Mouse (Mus musculus) MEL (cell line): ENCODE data around the gene Uchl3. TPM values are rescaled to one million over a fixed set of nuclear protein-coding genes. Genes with fewer than 3 reads are reported as not detected.

Experiments used
- DNase-seq: peaks from one replicate; pipeline ENCODE4 v3.0.0; 2011; ENCODE audit warnings: low read depth, low spot score
- H3K27ac ChIP-seq: 2 replicates; pipeline ENCODE4 v1.5.1; 2012; ENCODE audit warnings: low read depth, mild to moderate bottlenecking, control low read depth, low read length, moderate library complexity; ENCODE audit not compliant: control insufficient read depth
- H3K27me3 ChIP-seq, 2 experiments: fragments of 150-350 bp in 1 of 2; sonication (generic) in 1 of 2; 2 replicates each; pipeline ENCODE4 v1.6.1; 2012; ENCODE audit warnings: low read length in 2 of 2, mild to moderate bottlenecking in 2 of 2, improper control_type of control experiment in 1 of 2, moderate library complexity in 1 of 2; ENCODE audit not compliant: insufficient read depth in 2 of 2, control insufficient read depth in 1 of 2
- H3K36me3 ChIP-seq, 2 experiments: 2 replicates each; pipeline ENCODE4 v1.6.1; 2012 to 2014; ENCODE audit warnings: low read length in 2 of 2, improper control_type of control experiment in 1 of 2, inconsistent platforms in 1 of 2, mild to moderate bottlenecking in 1 of 2; ENCODE audit not compliant: insufficient read depth in 2 of 2, control insufficient read depth in 1 of 2
- H3K4me1 ChIP-seq, 2 experiments: fragments of 150-350 bp in 1 of 2; sonication (generic) in 1 of 2; 2 replicates each; pipeline ENCODE4 v1.6.1; 2012; ENCODE audit warnings: low read length in 2 of 2, improper control_type of control experiment in 1 of 2, mild to moderate bottlenecking in 1 of 2; ENCODE audit not compliant: insufficient read depth in 2 of 2, control insufficient read depth in 1 of 2
- H3K4me3 ChIP-seq, 2 experiments: fragments of 150-350 bp in 1 of 2; sonication (generic) in 1 of 2; 2 replicates each; pipeline ENCODE4 v1.5.1; 2012; ENCODE audit warnings: low read depth in 2 of 2, low read length in 2 of 2, mild to moderate bottlenecking in 2 of 2, moderate library complexity in 2 of 2, control low read depth in 1 of 2, improper control_type of control experiment in 1 of 2; ENCODE audit not compliant: control insufficient read depth in 1 of 2, insufficient read depth in 1 of 2
- H3K79me2 ChIP-seq: 2 replicates; pipeline ENCODE4 v1.6.1; 2012; ENCODE audit warnings: mild to moderate bottlenecking, low read length, moderate library complexity; ENCODE audit not compliant: control insufficient read depth, poor library complexity, insufficient read depth
- H3K9ac ChIP-seq: 2 replicates; pipeline ENCODE4 v1.6.1; 2012; ENCODE audit warnings: low read depth, mild to moderate bottlenecking, control low read depth, low read length, moderate library complexity; ENCODE audit not compliant: control insufficient read depth, poor library complexity, severe bottlenecking
- H3K9me3 ChIP-seq: fragments of 150-350 bp; sonication (generic); replicated peaks from 2 replicates; pipeline ENCODE4 v1.6.1; 2012; ENCODE audit warnings: mild to moderate bottlenecking, low read length, improper control_type of control experiment, moderate library complexity; ENCODE audit not compliant: insufficient read depth
- BHLHE40 ChIP-seq: IDR thresholded peaks from 2 replicates; pipeline ENCODE4 v1.6.1; 2012; ENCODE audit warnings: low read depth, mild to moderate bottlenecking, inconsistent platforms, low read length, improper control_type of control experiment, borderline replicate concordance
- CHD1 ChIP-seq: IDR thresholded peaks from 2 replicates; pipeline ENCODE4 v1.6.1; 2012; ENCODE audit warnings: low read depth, mild to moderate bottlenecking, inconsistent platforms, low read length, improper control_type of control experiment
- CHD2 ChIP-seq: IDR thresholded peaks from 2 replicates; pipeline ENCODE4 v1.6.1; 2011; ENCODE audit warnings: low read length, improper control_type of control experiment
- CTCF ChIP-seq, 3 experiments: IDR thresholded peaks in 2 of 3; conservative IDR thresholded peaks in 1 of 3; 2 replicates each; pipeline ENCODE4 v1.5.1; 2011 to 2012; ENCODE audit warnings: low read length in 3 of 3, low read depth in 2 of 3, mild to moderate bottlenecking in 2 of 3, improper control_type of control experiment in 1 of 3, inconsistent platforms in 1 of 3, mixed read lengths in 1 of 3, moderate library complexity in 1 of 3; ENCODE audit not compliant: control insufficient read depth in 1 of 3, insufficient read depth in 1 of 3, poor library complexity in 1 of 3, severe bottlenecking in 1 of 3
- E2F4 ChIP-seq: IDR thresholded peaks from 2 replicates; pipeline ENCODE4 v1.6.1; 2011; ENCODE audit warnings: low read depth, low read length, improper control_type of control experiment, borderline replicate concordance
- EP300 ChIP-seq, 2 experiments: IDR thresholded peaks; 2 replicates each; pipeline ENCODE4 v1.6.1; 2011; ENCODE audit warnings: improper control_type of control experiment in 2 of 2, low read length in 2 of 2, low read depth in 1 of 2, mild to moderate bottlenecking in 1 of 2
- ETS1 ChIP-seq: IDR thresholded peaks from 2 replicates; pipeline ENCODE4 v1.6.1; 2012; ENCODE audit warnings: low read depth, mild to moderate bottlenecking, inconsistent platforms, low read length, improper control_type of control experiment, moderate library complexity
- GABPA ChIP-seq: IDR thresholded peaks from 2 replicates; pipeline ENCODE4 v1.6.1; 2012; ENCODE audit warnings: low read depth, mild to moderate bottlenecking, inconsistent platforms, low read length, improper control_type of control experiment, moderate library complexity
- GATA1 ChIP-seq: IDR thresholded peaks from 2 replicates; pipeline ENCODE4 v1.6.1; 2011; ENCODE audit warnings: low read depth, low read length, improper control_type of control experiment
- JUND ChIP-seq: IDR thresholded peaks from 2 replicates; pipeline ENCODE4 v1.6.1; 2011; ENCODE audit warnings: low read depth, mild to moderate bottlenecking, improper control_type of control experiment, low read length
- KAT2A ChIP-seq: conservative IDR thresholded peaks from 2 replicates; pipeline ENCODE4 v1.6.1; 2012; ENCODE audit warnings: low read depth, low read length, improper control_type of control experiment, inconsistent platforms
- MAX ChIP-seq: IDR thresholded peaks from 2 replicates; pipeline ENCODE4 v1.6.1; 2011; ENCODE audit warnings: low read length, improper control_type of control experiment
- MAZ ChIP-seq: IDR thresholded peaks from 2 replicates; pipeline ENCODE4 v1.6.1; 2012; ENCODE audit warnings: low read depth, mild to moderate bottlenecking, inconsistent platforms, low read length, improper control_type of control experiment
- MEF2A ChIP-seq: IDR thresholded peaks from 2 replicates; pipeline ENCODE4 v1.6.1; 2014; ENCODE audit warnings: low read depth, mild to moderate bottlenecking, inconsistent platforms, low read length, improper control_type of control experiment; ENCODE audit not compliant: poor library complexity, insufficient replicate concordance, severe bottlenecking; ENCODE audit errors: extremely low read depth
- MYB ChIP-seq: IDR thresholded peaks from 2 replicates; pipeline ENCODE4 v1.6.1; 2011; ENCODE audit warnings: mild to moderate bottlenecking, low read depth, low read length, improper control_type of control experiment
- NRF1 ChIP-seq: IDR thresholded peaks from 2 replicates; pipeline ENCODE4 v1.6.1; 2014; ENCODE audit warnings: low read depth, mild to moderate bottlenecking, inconsistent platforms, low read length, improper control_type of control experiment, moderate library complexity; ENCODE audit not compliant: poor library complexity, insufficient read depth, severe bottlenecking
- POLR2A ChIP-seq, 2 experiments: IDR thresholded peaks; 2 replicates each; pipeline ENCODE4 v1.6.1; 2011 to 2012; ENCODE audit warnings: low read length in 2 of 2, mild to moderate bottlenecking in 2 of 2, control low read depth in 1 of 2, improper control_type of control experiment in 1 of 2, low read depth in 1 of 2, moderate library complexity in 1 of 2; ENCODE audit not compliant: control insufficient read depth in 1 of 2, insufficient read depth in 1 of 2, poor library complexity in 1 of 2
- POLR2AphosphoS2 ChIP-seq: IDR thresholded peaks from 2 replicates; pipeline ENCODE4 v1.6.1; 2011; ENCODE audit warnings: low read length, improper control_type of control experiment
- POLR2AphosphoS5 ChIP-seq: IDR thresholded peaks from 2 replicates; pipeline ENCODE4 v1.6.1; 2012; ENCODE audit warnings: low read depth, borderline replicate concordance, mild to moderate bottlenecking, inconsistent platforms, low read length, moderate library complexity, mixed read lengths
- TAL1 ChIP-seq: IDR thresholded peaks from 2 replicates; pipeline ENCODE4 v1.6.1; 2012; ENCODE audit warnings: mild to moderate bottlenecking, inconsistent platforms, low read length, moderate library complexity, mixed read lengths
- UBTF ChIP-seq: IDR thresholded peaks from 2 replicates; pipeline ENCODE4 v1.6.1; 2012; ENCODE audit warnings: low read depth, mild to moderate bottlenecking, inconsistent platforms, low read length, improper control_type of control experiment, moderate library complexity, borderline replicate concordance; ENCODE audit not compliant: insufficient read depth
- USF1 ChIP-seq: IDR thresholded peaks from 2 replicates; pipeline ENCODE4 v1.6.1; 2014; ENCODE audit warnings: low read depth, mild to moderate bottlenecking, inconsistent platforms, low read length, improper control_type of control experiment, moderate library complexity
- ZKSCAN1 ChIP-seq: IDR thresholded peaks from 2 replicates; pipeline ENCODE4 v1.6.1; 2012; ENCODE audit warnings: low read depth, mild to moderate bottlenecking, inconsistent platforms, low read length, improper control_type of control experiment, moderate library complexity
- ZMIZ1 ChIP-seq: IDR thresholded peaks from 2 replicates; pipeline ENCODE4 v1.6.1; 2012; ENCODE audit warnings: low read depth, mild to moderate bottlenecking, inconsistent platforms, low read length, improper control_type of control experiment, moderate library complexity
- polyA plus RNA-seq, 2 experiments: library from polyadenylated mRNA; stranded (reverse) in 1 of 2; unstranded in 1 of 2; fragments of >175 nt in 1 of 2; fragments of >200 nt in 1 of 2; gene quantifications; 2 replicates each; pipeline versions ENCODE4 v1.2.1 to v1.2.4; 2012; ENCODE audit warnings: low replicate concordance in 2 of 2, low read depth in 1 of 2; ENCODE audit not compliant: insufficient read length in 2 of 2, insufficient read depth in 1 of 2, missing spikeins in 1 of 2
- total RNA-seq: library from RNA; depleted of rRNA; stranded (reverse); fragments of 300-350 nt; gene quantifications from 2 replicates; pipeline ENCODE4 v1.2.3, GENCODE M21; 2012

The Uchl3 gene
- total and polyA plus RNA-seq, 3 experiments, result 57.8 to 59.1 TPM; not detected in 1

DNA sequence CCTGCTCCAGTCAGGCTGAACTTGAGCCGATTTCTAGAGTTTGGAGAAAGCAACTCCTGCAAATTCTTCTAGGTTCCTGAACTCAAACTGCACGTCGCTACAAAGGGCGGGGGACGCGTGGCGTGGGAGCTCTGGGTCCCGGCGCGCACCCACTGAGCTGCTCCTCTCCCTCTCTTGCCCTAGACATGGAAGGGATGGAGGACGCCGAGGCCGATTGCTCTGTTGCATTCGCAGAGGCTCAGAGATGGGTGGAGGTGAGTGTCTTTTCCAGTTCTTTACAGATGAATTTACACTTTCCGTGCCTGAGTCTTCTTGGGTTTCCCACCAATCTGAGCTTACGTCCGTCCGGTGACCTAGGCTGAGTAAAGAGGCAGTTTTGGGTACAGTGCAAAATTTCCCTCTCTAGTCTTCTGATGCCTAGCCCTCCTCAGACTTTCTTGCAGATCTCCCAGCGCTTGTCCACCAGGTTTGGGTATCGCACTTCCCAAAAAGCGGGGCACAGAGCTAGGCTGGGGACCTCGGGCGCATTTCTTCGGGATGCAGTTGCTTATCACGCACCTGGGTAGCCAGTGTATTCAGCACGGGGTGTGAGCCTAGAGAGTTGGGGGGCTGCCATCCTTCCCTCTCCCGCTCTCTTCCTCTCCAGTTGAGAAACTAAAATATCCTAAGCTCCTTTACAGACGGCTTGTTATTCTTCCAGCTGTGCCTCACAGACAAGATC is 76.4 kb downstream of the Uchl3 start:
- H3K79me2 ChIP-seq, result no peaks in the 10 kb centered on the region
- no peaks in the 10 kb centered on the region for H3K9me3 ChIP-seq
- no peak for DNase-seq
- no peak overlapping the region for H3K9ac ChIP-seq
- TF ChIP-seq BHLHE40 (no peak), CHD1 (no peak), NRF1 (no peak), POLR2A (IDR thresholded peaks at IDR 0.05; ENCODE audit: control insufficient read depth in 1 of 2, insufficient read depth in 1 of 2, low read depth in 1 of 2, low read length in 2 of 2, poor library complexity in 1 of 2) (no peak), ZMIZ1 (no peak), MAX (no peak), ETS1 (no peak), JUND (no peak), TAL1 (no peak), MYB (no peak)
- H3K27ac ChIP-seq, result no peak overlapping the region
- H3K36me3 ChIP-seq, result no peaks in the 10 kb centered on the region
- no peak overlapping the region for H3K4me3 ChIP-seq
- no peaks in the 10 kb centered on the region; a peak in 1 of 4 replicates for H3K4me1 ChIP-seq
- H3K27me3 ChIP-seq, result no peaks in the 10 kb centered on the region

- DNase-seq, result peak; percentile 2
- H3K36me3 ChIP-seq, result no peaks in the 10 kb centered on the region
- no peaks in the 10 kb centered on the region for H3K27me3 ChIP-seq
- TF ChIP-seq EP300 (IDR thresholded peaks at IDR 0.05; ENCODE audit: low read depth in 1 of 2, low read length in 2 of 2) (no peak), MAZ (no peak)
- H3K9ac ChIP-seq, result no peak overlapping the region
- no peaks in the 10 kb centered on the region for H3K9me3 ChIP-seq
- no peak overlapping the region for H3K27ac ChIP-seq
- H3K4me3 ChIP-seq, result no peak overlapping the region
- H3K79me2 ChIP-seq, result no peaks in the 10 kb centered on the region
- H3K4me1 ChIP-seq, result no peaks in the 10 kb centered on the region; a peak in 1 of 4 replicates
Observed at GRCm38 (mm10) chr14:101733542-101734303, 80.0 kb downstream of the Uchl3 start.

DNA sequence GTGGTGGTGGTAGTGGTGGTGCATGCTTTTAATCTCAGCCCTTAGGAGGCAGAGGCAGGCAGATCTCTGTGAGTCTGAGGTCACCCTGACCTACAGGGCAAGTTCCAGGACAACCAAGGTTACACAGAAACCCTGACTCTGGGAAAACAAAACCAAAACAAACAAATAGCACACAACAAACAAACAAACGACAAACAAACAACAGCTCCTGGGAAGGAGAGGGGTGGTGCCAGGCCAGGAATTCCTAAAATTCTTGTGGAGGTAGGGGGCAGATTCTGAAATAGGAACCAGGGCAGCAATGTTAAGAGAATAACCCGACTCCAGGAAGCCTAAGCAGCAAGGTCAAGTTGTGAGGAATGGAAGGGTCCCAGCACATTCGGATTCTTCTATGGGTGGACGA is 83.7 kb downstream of the Uchl3 start:
- Histone ChIP-seq H3K27me3 (no peaks in the 10 kb centered on the region), H3K9ac (no peak overlapping the region), H3K4me3 (no peak overlapping the region), H3K36me3 (no peaks in the 10 kb centered on the region), H3K4me1 (no peaks in the 10 kb centered on the region; a peak in 1 of 4 replicates), H3K27ac (no peak overlapping the region), H3K79me2 (no peaks in the 10 kb centered on the region), H3K9me3 (no peaks in the 10 kb centered on the region)
- no peak for DNase-seq
- TF ChIP-seq USF1 (no peak), CTCF (IDR thresholded peaks at IDR 0.05 in 2 of 3, conservative IDR thresholded peaks at IDR 0.05 in 1 of 3; ENCODE audit: control insufficient read depth in 1 of 3, insufficient read depth in 1 of 3, low read depth in 2 of 3, low read length in 3 of 3, poor library complexity in 1 of 3, severe bottlenecking in 1 of 3) (no peak), ZKSCAN1 (no peak), E2F4 (no peak), EP300 (IDR thresholded peaks at IDR 0.05; ENCODE audit: low read depth in 1 of 2, low read length in 2 of 2) (no peak), GATA1 (no peak), GABPA (no peak), POLR2AphosphoS2 (no peak), MEF2A (no peak), MYB (no peak), UBTF (no peak), KAT2A (no peak), CHD2 (no peak), BHLHE40 (no peak), TAL1 (no peak), POLR2AphosphoS5 (no peak)
